26 mouse cellular contexts compared by ENCODE assay signal in genomic region chr3:123348080-123348802, GRCm38 (mm10). TPM values are rescaled to one million over a fixed set of nuclear protein-coding genes. Genes with fewer than 3 reads are reported as not detected.
DNase-seq lines count a peak whose midpoint lies in the region; ATAC-seq and TF ChIP-seq lines count a peak whose summit lies in the region.
"Had no signal": no experiment of that assay in that cellular context is flagged by ENCODE, and none has a peak within 500 bp of the region (broad histone marks: within the 10 kb centered on the region; RNA-seq: fewer than 3 reads in every experiment).

No protein-coding gene starts in this region.

- 71% methylated on average over 12 of the region's 12 CpGs for WGBS in intestine, embryonic 16.5 days

- no peak overlapping the region for H3K9ac ChIP-seq in intestine, embryonic 16.5 days (ENCODE audit: low read depth, low read length)
- H3K9ac ChIP-seq: embryonic facial prominence, embryonic 12.5 days; hindbrain, embryonic 12.5 days; limb, embryonic 12.5 days; liver, embryonic 12.5 days had no signal

- H3K4me3 ChIP-seq in intestine, embryonic 16.5 days (ENCODE audit: low read length): no peak overlapping the region
- H3K4me3 ChIP-seq: embryonic facial prominence, embryonic 12.5 days; erythroblast, embryonic 14.5 days; gastrocnemius, adult 2 months; hindbrain, embryonic 12.5 days; limb, embryonic 12.5 days; liver, embryonic 12.5 days had no signal

- DNase-seq in frontal cortex, adult 2 months (ENCODE audit: extremely low spot score in 1 of 2, low spot score in 1 of 2): peak; percentile 20 to 59
- no peak for DNase-seq in frontal cortex, postnatal 25 days (ENCODE audit: low spot score in 2 of 2)
- DNase-seq in left cerebral cortex, postnatal 25 days (ENCODE audit: low spot score in 2 of 2): peak; percentile 42 to 72
- no peak for DNase-seq in left cerebral cortex, postnatal 4 days
- peak; percentile 64 for DNase-seq in brain, embryonic 14.5 days (ENCODE audit: low read depth)
- peak; percentile 16 for DNase-seq in right cerebral cortex, postnatal 4 days
- DNase-seq: adrenal gland, adult 2 months; B cell, adult 2 months; cerebellum, adult 11 months; cerebellum, postnatal 10 days; gastrocnemius, adult 2 months; heart, postnatal 10 days; kidney, adult 2 months; kidney, postnatal 14 days; lung, adult 2 months; lung, postnatal 4 days; spleen, adult 18-20 months; thymus, adult 18-20 months; thymus, postnatal 4 days had no signal

- H3K4me1 ChIP-seq in intestine, embryonic 16.5 days (ENCODE audit: control insufficient read depth, insufficient read depth, low read length): no peaks in the 10 kb centered on the region
- H3K4me1 ChIP-seq: embryonic facial prominence, embryonic 12.5 days; hindbrain, embryonic 12.5 days; liver, embryonic 12.5 days had no signal

- intact Hi-C loops in left cerebral cortex, postnatal 25 days (cut with DNase I): loop anchor here (1.0 kb wide), 1 partner anchor 50 kb away; no protein-coding TSS in a partner anchor
- intact Hi-C loops in left cerebral cortex, postnatal 4 days (cut with DNase I): no loop called here

- no peak for TF ChIP-seq CTCF in brain, embryonic 14.5 days (IDR thresholded peaks at IDR 0.05; ENCODE audit: borderline replicate concordance, extremely low read depth, insufficient read depth, insufficient read length)

- H3K36me3 ChIP-seq in intestine, embryonic 16.5 days (ENCODE audit: control insufficient read depth, insufficient read depth, low read length): peaks cover 13% of the 10 kb centered on the region
- H3K36me3 ChIP-seq: hindbrain, embryonic 12.5 days had no signal

- H3K27ac ChIP-seq in intestine, embryonic 16.5 days (ENCODE audit: low read length): no peak overlapping the region
- H3K27ac ChIP-seq: embryonic facial prominence, embryonic 12.5 days; gastrocnemius, adult 2 months; hindbrain, embryonic 12.5 days; limb, embryonic 12.5 days; liver, embryonic 12.5 days had no signal

- no peak for ATAC-seq in intestine, embryonic 16.5 days
- ATAC-seq: liver, embryonic 12.5 days had no signal

- no peaks in the 10 kb centered on the region for H3K27me3 ChIP-seq in intestine, embryonic 16.5 days (replicated peaks; ENCODE audit: control insufficient read depth, insufficient read depth, low read length)
- H3K27me3 ChIP-seq: embryonic facial prominence, embryonic 12.5 days; hindbrain, embryonic 12.5 days; limb, embryonic 12.5 days; liver, embryonic 12.5 days had no signal

- no peaks in the 10 kb centered on the region for H3K9me3 ChIP-seq in intestine, embryonic 16.5 days (ENCODE audit: control insufficient read depth, low read length)
- H3K9me3 ChIP-seq: embryonic facial prominence, embryonic 12.5 days; hindbrain, embryonic 12.5 days; liver, embryonic 12.5 days had no signal

- H3K4me2 ChIP-seq in intestine, embryonic 16.5 days (ENCODE audit: low read depth, low read length): no peak overlapping the region
- H3K4me2 ChIP-seq: embryonic facial prominence, embryonic 12.5 days; heart, embryonic 11.5 days; hindbrain, embryonic 12.5 days; limb, embryonic 12.5 days; liver, embryonic 12.5 days had no signal

- no peak for TF ChIP-seq POLR2A in brain, embryonic 14.5 days (IDR thresholded peaks at IDR 0.05; ENCODE audit: borderline replicate concordance, extremely low read depth, insufficient read depth, insufficient read length, poor library complexity, severe bottlenecking)

RNA-seq across cellular contexts. Expression of gene Mettl14, which starts 37.7 kb away (rescaled TPM):
- 14.8 and 15.4 TPM in 2 replicates for polyA plus RNA-seq in frontal cortex, adult 2 months (2012; rRNA removed)
- 10 to 100 TPM; 13.5 to 15.2 TPM for total RNA-seq in left cerebral cortex, postnatal 25 days (2021)
- 10 to 100 TPM; 17.9 to 19.7 TPM for total RNA-seq in left cerebral cortex, postnatal 4 days (2021)
- 15.7 and 15.9 TPM in 2 replicates for polyA plus RNA-seq in brain, embryonic 14.5 days (2012; rRNA removed)
- polyA plus RNA-seq in intestine, embryonic 16.5 days (2015; fragmentation: Nextera tagmentation; extraction: Ambion mirVana): 23.2 and 24.9 TPM in 2 replicates

Comparison
In these comparisons a context has a peak if more than half of its experiments do, and no peak if none do; other contexts are left out.
1. DNase-seq: peak in frontal cortex, adult 2 months (2 of 2), left cerebral cortex, postnatal 25 days (2 of 2), brain, embryonic 14.5 days (single experiment) and right cerebral cortex, postnatal 4 days (single experiment); none in frontal cortex, postnatal 25 days (0 of 2) and left cerebral cortex, postnatal 4 days (single experiment).